Mouse (Mus musculus) Muller cell, postnatal 12 days (primary cell): ENCODE data around the gene Zfp710.

Source experiments
- DNase-seq: peaks from one replicate; pipeline ENCODE4 v3.0.0-alpha.2; 2015; ENCODE audit errors: inconsistent ontology term

Gene Zfp710

GRCm38 (mm10) chr7:80076961-80077716 lies 52.5 kb downstream of the Zfp710 start:
- DNase-seq = no peak

GRCm38 (mm10) chr7:80077801-80078200 lies 53.2 kb downstream of the Zfp710 start:
- DNase-seq = no peak

DNA sequence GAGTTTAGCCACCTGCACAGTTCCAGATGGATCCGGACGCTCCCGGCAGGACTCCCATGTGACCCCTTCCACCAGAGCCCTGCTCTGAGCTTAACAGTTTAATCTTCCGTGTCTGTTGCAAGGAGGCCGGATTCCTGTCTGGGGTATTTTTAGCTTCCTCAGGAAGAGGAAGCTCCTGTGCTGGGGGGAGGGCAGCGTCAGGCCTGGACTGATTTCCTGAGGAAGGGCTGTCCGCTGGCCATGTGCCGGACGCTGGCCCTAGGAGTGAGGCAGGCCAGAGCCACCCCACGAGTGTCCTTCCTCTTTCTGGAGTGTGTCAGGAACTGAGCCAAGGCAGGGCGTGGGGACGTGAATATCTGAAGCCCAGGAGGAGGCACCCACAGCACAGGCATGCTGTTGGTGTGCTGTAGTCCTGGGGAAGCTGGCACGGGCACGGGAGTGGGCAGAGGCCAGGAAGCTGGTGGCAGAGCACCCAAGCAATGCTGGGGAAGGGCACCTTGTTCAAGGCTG lies 54.2 kb downstream of the Zfp710 start:
- DNase-seq = peak; percentile 76

- no peak for DNase-seq
Observed at GRCm38 (mm10) chr7:80081586-80082554, 57.3 kb downstream of the Zfp710 start.

DNA sequence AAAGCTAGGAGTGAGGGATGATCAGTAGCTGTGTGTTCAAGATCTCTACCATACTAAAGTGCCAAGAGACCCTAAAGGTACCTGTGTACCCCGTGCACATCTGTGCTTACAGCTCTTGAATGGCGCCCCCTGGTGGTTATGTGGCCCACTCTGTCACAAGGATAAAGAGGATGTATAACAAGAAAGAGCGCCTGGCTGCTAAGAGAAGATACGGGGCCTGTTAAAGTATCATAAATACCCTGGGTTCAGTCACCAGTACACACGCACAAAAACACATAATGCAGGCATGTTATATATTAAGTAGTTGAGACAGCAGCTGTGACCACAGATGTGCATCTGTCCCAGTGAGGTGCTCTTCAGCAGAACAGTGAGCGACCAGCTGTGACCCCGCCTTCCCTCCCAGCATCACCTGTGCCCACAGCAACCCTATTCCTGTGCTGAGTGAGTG lies 59.9 kb downstream of the Zfp710 start:
- peak; percentile 48 for DNase-seq

DNA sequence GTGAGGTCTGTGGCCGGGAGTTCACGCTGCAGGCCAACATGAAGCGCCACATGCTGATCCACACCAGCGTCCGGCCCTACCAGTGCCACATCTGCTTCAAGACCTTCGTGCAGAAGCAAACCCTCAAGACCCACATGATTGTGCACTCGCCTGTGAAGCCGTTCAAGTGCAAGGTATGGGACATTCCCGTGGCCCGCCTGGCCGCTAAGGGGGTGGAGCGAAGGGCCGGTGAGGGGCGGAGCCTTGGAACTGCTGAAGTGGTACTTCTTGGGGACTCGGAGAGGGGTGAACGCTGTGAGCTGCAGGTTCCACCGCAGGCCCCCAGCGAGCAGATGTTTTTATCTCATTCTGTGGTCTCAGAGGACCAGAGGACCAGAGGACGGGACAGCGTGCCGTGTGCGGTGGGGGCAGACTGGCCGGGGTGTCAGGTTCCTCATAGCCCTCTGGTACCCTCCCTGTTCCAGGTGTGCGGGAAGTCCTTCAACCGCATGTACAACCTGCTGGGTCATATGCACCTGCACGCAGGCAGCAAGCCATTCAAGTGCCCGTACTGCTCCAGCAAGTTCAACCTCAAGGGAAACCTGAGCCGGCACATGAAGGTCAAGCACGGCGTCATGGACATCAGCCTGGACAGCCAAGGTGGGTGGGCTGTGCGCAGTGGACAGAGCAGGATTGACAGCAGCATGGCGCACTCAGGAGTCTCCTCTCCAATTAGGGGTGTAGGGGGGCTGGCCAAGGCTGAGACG lies 61.5 kb downstream of the Zfp710 start:
- DNase-seq = no peak

GRCm38 (mm10) chr7:80088191-80088590 lies 63.6 kb downstream of the Zfp710 start:
- DNase-seq = no peak

GRCm38 (mm10) chr7:80090191-80091003 lies 65.8 kb downstream of the Zfp710 start:
- no peak for DNase-seq

GRCm38 (mm10) chr7:80091004-80091865 lies 66.6 kb downstream of the Zfp710 start:
- no peak for DNase-seq

DNA sequence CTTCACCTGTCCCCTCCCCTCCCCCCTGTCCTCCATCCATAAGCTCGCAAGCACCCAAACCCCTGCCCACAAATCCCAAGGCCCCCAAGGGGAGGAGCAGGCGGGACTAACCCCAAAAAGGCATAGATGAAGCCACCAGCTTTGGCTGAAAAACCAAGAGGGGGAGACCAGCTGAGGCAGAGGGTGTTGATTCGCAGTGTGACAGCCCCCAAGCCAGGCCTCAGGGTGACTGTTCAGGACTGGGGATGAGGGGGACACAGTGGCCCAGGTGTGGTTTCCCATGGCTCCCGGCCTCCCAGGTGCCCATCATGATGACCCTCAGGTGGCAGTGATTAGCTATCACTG lies 67.2 kb downstream of the Zfp710 start:
- DNase-seq = no peak

DNA sequence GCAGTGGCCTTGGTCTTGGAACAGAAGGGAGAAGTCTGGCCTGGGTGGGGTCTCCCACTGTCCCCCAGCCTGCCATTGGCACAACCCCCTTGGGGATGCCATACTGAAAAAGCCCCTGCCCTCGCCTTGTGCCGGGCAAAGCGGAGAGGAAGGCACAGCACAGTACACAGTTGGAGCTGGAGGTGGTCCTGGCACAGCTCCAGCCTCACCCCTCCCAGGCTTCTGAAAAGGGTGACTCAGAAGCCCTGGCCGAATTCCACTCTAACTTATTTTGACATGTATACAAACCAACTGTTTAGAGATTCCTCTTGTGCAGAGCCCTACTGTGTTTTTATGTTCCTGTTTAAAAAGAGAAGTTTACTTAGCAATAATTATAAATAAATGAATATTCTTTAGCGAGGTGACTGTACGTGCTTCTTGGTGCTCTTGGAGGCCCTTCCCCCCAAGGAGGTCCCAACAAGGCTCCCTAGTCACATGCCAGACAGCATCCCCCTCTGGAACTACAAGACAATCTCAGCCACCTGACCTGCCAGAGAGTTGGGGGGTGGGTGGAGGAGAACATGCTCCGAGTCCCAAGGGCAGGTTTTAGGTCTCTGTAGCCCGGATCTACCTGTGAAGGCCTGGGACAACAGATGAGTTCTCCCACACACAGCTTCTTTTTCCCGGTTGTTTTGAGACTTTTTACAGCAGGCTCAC lies 67.9 kb downstream of the Zfp710 start:
- DNase-seq = peak; percentile 98

GRCm38 (mm10) chr7:80094481-80094880 lies 69.9 kb downstream of the Zfp710 start:
- no peak for DNase-seq

DNA sequence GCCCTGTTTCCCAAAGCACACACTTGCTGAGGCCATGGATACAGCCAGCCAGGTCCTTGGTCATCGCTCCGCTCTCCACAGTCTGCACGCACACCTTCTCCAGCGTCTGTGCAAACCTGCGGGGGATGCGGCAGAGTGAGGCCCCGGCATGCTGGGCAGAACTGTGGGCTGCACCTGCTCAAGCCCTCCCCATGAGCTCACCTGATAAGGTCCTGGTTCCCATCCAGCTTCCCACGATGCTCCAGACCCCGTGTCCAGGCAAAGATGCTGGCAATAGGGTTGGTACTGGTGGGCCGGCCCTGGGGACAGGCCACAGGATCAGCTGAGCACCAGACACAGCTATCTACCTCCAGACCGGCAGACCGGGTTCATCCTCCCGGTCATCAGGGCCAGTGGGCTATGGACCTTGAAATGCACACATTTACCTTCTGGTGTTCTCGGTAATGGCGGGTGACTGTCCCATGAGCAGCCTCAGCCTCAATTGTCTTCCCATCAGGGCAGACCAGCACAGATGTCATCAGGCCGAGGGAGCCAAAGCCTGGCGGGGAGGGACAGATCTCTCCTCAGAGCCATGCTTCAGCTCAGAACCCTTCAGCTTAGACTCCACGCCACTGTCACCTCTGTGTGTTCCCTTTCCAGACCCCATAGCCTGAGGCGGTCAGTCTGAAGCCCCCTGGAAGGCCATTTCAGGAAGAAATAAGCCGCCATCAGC lies 71.1 kb downstream of the Zfp710 start:
- no peak for DNase-seq

- DNase-seq = no peak
Observed at GRCm38 (mm10) chr7:80098389-80098976, 73.9 kb downstream of the Zfp710 start.

GRCm38 (mm10) chr7:80103335-80103734 lies 78.7 kb downstream of the Zfp710 start:
- DNase-seq = no peak

DNA sequence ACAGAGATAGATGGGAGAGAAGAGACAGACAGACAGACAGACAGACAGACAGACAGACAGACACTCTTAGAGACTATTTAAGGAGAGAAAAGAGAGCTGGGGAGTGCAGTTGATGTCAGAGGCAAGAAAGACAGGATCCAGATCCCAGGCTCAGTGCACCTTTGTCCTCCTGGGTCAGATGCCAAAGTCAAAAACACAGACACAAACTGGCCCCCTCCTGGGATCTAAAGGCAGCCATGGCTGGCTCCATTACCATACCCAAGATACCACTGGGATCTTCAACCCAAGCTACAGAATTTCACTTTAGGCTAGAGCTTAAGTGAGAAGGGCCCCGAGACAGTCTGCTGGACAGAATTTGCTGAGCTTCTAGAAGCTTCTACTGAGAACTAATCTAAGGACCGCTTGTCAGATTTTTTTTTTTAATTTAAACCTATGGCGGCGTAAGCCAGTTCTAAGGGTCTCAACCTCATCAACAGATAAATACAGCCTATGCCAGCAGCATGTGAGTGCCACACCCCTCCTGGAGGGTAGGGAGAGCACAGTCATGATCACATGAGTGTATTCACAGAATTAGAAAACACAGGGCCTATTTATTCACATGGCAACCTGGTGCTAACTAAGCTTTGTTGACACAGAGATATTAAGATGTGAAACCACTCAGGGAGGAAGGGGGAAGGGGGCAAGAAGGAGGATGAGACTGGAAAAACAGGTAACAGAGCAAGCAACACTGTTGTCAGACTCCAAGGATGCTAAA lies 81.2 kb downstream of the Zfp710 start:
- DNase-seq = no peak

DNA sequence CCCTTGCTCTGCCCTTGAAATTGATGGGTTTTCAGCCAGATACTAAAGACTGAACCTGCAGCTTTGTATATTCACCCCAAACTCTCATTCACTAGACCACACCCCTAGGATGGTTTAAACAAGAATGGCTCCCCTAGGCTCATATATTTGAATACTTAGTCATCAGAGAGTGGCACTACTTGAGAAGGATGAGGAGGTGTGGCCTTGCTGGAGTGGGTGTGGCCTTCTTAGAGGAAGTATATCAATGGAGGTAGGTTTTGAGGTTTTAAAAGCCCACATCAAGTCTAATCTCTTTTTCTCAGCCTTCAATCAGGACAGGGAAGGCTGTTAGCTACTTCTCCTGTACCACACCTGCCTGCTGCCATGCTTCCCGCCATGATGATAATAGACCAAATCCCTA lies 81.8 kb downstream of the Zfp710 start:
- no peak for DNase-seq
